Mouse (Mus musculus) brown adipose tissue, adult 24 weeks (tissue): ENCODE measurements around the gene Fibp. TPM values are rescaled to one million over a fixed set of nuclear protein-coding genes. Genes with fewer than 3 reads are reported as not detected.

Source experiments
- H3K27ac ChIP-seq: fragments of 200-500 bp; replicated peaks from 2 replicates; pipeline ENCODE4 v1.5.1; 2012; ENCODE audit warnings: low read depth, mild to moderate bottlenecking, low read length
- H3K4me1 ChIP-seq: fragments of 200-500 bp; 2 replicates; pipeline ENCODE4 v1.6.1; 2012; ENCODE audit warnings: low read length, mixed read lengths; ENCODE audit not compliant: control insufficient read depth, insufficient read depth, insufficient read length
- H3K4me3 ChIP-seq: fragments of 200-500 bp; 2 replicates; pipeline ENCODE4 v1.5.1; 2012; ENCODE audit warnings: low read depth, mild to moderate bottlenecking, low read length, moderate library complexity; ENCODE audit not compliant: insufficient read depth
- polyA plus RNA-seq: library from polyadenylated mRNA; stranded (reverse); fragments of >200 nt; gene quantifications from 2 replicates; pipeline ENCODE4 v1.2.4, GENCODE M21; 2012; ENCODE audit not compliant: missing spikeins, insufficient read depth, insufficient read length

Fibp gene
- polyA plus RNA-seq, 1 experiment, result 34.8 TPM

DNA sequence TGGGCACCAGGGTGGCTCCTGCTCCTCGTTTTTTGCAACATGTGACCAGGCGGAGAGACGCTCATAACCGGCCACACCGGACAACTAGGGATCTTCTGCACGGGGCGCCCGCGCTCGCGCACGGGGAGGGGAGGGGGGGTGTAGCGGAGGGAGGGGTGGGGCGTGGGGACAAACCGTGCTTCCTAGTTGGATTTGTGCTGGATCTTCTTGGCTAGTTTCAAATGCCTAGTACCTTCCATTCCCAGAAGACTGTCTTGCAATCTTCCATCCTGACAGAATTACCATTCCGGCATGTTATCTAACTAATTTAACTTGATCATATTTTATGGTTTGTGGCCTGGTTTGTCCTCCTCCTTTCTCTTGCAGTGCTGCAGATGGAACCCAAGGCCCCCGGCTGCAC is 43.3 kb downstream of the Fibp start, which contains the start of gene 1700020D05Rik:
Gene 1700020D05Rik, minus strand, starts transcription at position 101 of the 400 bp plus-strand sequence.
- Histone ChIP-seq H3K27ac (no peak within 1 kb of the TSS), H3K4me3 (no peak within 1 kb of the TSS), H3K4me1 (no peaks in the 10 kb centered on the region)

DNA sequence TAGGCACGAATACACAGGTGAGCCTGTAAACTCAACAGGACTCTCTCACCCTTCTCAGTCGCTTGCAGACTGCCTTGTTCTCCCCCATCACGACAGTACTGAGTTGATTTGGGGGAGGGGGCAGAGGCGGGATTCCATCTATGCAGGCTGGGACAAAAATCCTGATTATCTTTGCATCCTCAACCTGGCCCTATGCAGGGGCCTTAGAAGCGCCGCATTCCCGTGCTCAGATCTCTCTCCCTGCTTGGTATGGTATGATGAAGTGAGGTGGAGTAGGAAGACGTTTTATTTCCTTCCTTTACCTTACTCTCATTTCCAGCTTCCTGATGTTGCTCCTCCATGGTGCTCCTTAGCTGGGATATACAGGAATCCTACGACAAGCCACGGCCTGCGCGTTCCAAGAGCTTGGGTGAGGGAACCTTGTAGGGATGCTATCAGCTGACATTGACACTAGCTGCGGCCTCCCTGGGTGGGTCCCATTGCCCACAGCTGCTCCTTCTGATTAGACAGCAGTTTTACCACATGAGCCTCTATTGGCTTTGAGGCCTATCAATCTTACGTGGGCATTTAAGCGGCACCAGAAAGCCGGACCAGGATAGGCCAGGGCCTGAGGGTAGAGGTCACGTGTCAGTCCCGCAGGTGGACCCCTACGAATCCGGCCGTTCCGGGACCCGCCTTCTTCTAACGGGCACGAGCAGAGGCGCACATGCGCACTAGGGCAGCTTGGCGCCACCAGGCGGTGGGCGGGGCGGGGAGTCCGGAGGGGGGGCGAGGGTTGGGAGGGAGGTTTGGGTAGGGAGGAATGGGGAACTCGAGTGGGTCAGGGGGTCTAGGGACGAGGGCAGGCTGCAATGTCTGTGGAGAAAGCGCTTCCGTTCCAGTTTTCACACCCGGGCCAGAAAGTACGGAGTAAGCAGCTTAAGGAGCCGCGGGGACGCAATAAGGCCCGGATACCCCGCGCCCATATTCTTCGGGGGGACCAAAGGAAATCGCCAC is 49.9 kb downstream of the Fibp start, which contains the start of gene Snx32:
Gene Snx32, minus strand, starts transcription at position 508 of the 996 bp plus-strand sequence.
- Histone ChIP-seq H3K4me1 (peaks cover 11% of the 10 kb centered on the region), H3K27ac (peak within 1 kb of the TSS; percentile 11; the same call in 1 of the 2 replicates), H3K4me3 (peak within 1 kb of the TSS; percentile 67)

DNA sequence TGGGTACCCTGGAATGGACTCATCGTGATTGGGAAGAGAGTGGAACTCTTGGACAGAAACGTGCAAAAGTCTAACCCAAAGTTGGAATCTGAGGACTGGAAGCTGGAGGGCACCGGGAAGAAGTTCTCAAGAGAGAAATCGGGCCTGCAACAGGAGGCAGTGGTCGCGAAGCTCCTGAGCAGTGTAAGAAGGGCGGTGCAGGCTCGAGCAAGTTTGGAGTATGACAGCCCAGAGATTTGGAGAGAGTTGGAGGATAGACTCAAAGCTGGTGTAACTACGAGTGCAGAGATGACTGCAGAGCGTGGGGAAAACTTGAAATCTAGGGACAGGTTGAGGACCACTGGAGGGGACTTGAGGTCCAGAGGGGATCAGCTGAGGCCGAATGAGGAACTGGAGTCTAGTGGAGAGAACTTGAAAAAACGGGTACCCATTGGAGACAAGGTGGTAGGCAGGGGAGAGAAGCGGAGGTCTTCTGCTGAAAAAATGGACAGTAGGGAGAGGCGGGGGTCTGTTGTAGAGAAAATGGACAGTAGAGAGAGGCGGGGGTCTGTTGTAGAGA is 50.7 kb downstream of the Fibp start:
- peak overlapping the region; percentile 11; the same call in 1 of the 2 replicates for H3K27ac ChIP-seq
- peaks cover 11% of the 10 kb centered on the region for H3K4me1 ChIP-seq
- peak overlapping the region; percentile 67 for H3K4me3 ChIP-seq

DNA sequence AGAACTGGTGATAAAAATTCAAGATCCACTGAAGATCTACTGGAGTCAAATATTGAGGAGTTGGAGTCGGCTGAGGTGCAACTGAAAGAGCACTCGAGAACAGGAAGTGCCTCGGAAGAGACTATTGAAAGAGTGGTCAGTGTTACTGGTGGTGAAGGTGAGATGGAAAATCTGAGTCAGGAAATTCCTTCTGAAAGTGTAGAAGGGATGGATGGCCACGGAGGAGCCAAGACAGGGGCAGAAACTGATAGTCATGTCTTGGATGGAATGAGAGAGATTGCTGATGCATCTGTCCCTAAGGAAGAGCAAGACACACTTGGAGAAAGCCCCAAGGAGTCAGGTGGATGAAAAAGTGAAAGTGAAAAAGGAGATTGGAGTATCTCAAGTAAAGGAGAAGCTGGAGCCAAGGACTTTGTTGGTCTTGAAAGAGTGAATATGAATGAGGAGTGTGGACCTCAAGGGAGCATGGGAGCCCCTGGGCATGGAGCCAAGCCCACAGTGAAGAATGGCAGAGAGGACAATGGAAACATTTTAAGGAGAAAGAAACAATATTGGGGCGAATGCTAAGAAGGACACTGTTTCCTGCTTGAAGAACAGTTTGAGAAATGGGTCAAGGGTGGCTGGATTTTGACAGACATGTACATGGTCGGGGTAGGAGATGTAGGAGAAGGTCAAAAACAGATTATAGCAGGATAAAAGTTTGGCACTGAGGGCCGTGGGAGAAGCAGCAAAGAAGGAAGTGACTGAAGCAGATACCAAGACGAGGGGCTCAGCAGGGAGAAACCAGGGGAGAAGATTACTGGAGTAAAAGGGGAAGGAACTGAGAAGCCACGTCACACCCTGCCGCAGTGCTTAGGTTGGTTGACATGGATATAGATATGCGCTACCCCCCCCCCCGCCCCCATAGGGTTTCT is 51.9 kb downstream of the Fibp start:
- Histone ChIP-seq H3K4me3 (peak overlapping the region; percentile 31), H3K4me1 (peaks cover 11% of the 10 kb centered on the region), H3K27ac (peak overlapping the region; percentile 51)

DNA sequence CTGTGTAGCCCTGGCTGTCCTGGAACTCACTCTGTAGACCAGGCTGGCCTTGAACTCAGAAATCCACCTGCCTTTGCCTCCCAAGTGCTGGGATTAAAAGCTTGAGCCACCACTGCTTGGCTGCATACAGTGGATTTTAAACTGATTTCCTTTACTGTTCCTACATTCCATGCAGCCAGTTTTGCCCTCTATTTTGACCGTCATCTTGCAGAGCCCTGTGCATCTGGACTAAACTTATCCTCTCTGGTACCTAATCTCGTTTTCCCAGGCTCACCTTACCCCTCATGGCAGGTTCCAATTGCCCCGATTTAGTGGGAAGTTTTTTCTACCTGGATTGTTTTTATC is 52.6 kb downstream of the Fibp start:
- peaks cover 11% of the 10 kb centered on the region for H3K4me1 ChIP-seq
- no peak overlapping the region for H3K4me3 ChIP-seq
- no peak overlapping the region for H3K27ac ChIP-seq

Other genes starting within 250 kb of the Fibp start
- 4.4 and 6.8 TPM in 2 replicates for gene Pacs1, start 187.5 kb upstream of the Fibp start, polyA plus RNA-seq
- 58.7 and 72.0 TPM in 2 replicates for gene Sf3b2, start 165.2 kb upstream of the Fibp start, polyA plus RNA-seq
- gene Gal3st3, start 162.3 kb upstream of the Fibp start, polyA plus RNA-seq, result not detected in 2 replicates
- not detected in 2 replicates for gene Catsper1, start 124.9 kb upstream of the Fibp start, polyA plus RNA-seq
- 4.3 and 5.6 TPM in 2 replicates for gene Cst6, start 111.0 kb upstream of the Fibp start, polyA plus RNA-seq
- 26.0 and 39.5 TPM in 2 replicates for gene Eif1ad, start 93.9 kb upstream of the Fibp start, polyA plus RNA-seq
- gene Banf1, start 93.4 kb upstream of the Fibp start, polyA plus RNA-seq, result 133 and 162 TPM in 2 replicates
- gene Sart1, start 71.9 kb upstream of the Fibp start, polyA plus RNA-seq, result 30.8 and 31.2 TPM in 2 replicates
- not detected in 2 replicates for gene Tsga10ip, start 58.1 kb upstream of the Fibp start, polyA plus RNA-seq
- gene Drap1, start 35.6 kb upstream of the Fibp start, polyA plus RNA-seq, result 293 and 410 TPM in 2 replicates
- 23.8 and 27.1 TPM in 2 replicates for gene AI837181, start 35.5 kb upstream of the Fibp start, polyA plus RNA-seq
- gene Fosl1, start 13.1 kb upstream of the Fibp start, polyA plus RNA-seq, result not detected in 2 replicates
- 2.2 and 6.5 TPM in 2 replicates for gene Ccdc85b, start 2.7 kb upstream of the Fibp start, polyA plus RNA-seq
- gene Ctsw, start 7.9 kb downstream of the Fibp start, polyA plus RNA-seq, result not detected in 2 replicates
- gene Efemp2, start 13.3 kb downstream of the Fibp start, polyA plus RNA-seq, result 10.1 and 16.1 TPM in 2 replicates
- 14.8 and 25.2 TPM in 2 replicates for gene Mus81, start 27.8 kb downstream of the Fibp start, polyA plus RNA-seq
- 324 and 390 TPM in 2 replicates for gene Cfl1, start 29.8 kb downstream of the Fibp start, polyA plus RNA-seq
- 1.1 TPM in 1 of 2 replicates, not detected in the other for gene 1700020D05Rik, start 43.2 kb downstream of the Fibp start, polyA plus RNA-seq
- 2.7 and 7.0 TPM in 2 replicates for gene Snx32, start 49.9 kb downstream of the Fibp start, polyA plus RNA-seq
- gene Ovol1, start 100.0 kb downstream of the Fibp start, polyA plus RNA-seq, result not detected in 2 replicates
- gene Ap5b1, start 107.4 kb downstream of the Fibp start, polyA plus RNA-seq, result 1.3 and 2.1 TPM in 2 replicates
- 55.5 and 74.0 TPM in 2 replicates for gene Rnaseh2c, start 141.3 kb downstream of the Fibp start, polyA plus RNA-seq
- 17.0 and 26.3 TPM in 2 replicates for gene Kat5, start 149.6 kb downstream of the Fibp start, polyA plus RNA-seq
- gene Rela, start 176.9 kb downstream of the Fibp start, polyA plus RNA-seq, result 22.8 and 24.6 TPM in 2 replicates
- gene Sipa1, start 203.1 kb downstream of the Fibp start, polyA plus RNA-seq, result 10.0 and 11.6 TPM in 2 replicates
- gene Map3k11, start 228.1 kb downstream of the Fibp start, polyA plus RNA-seq, result 14.9 and 24.5 TPM in 2 replicates
- gene Pcnx3, start 228.3 kb downstream of the Fibp start, polyA plus RNA-seq, result 19.6 and 26.2 TPM in 2 replicates
- gene Kcnk7, start 243.8 kb downstream of the Fibp start, polyA plus RNA-seq, result not detected in 2 replicates